Mouse (Mus musculus): Measurements from ENCODE around the gene Ppfia3.

Gene Ppfia3

GRCm38 (mm10) chr7:45370475-45371311 is 3.9 kb upstream of the Ppfia3 start, which contains the start of gene Lin7b:
Lin7b (minus strand) TSS chr7:45370583.
- Histone ChIP-seq H3K27me3 (ENCODE audit: insufficient read depth, low read length) (peaks cover 24% of the 10 kb centered on the region), H3K36me3 (ENCODE audit: insufficient read depth, low read length) (peaks cover 45% of the 10 kb centered on the region), H3K4me1 (replicated peaks; ENCODE audit: low read depth, low read length) (peaks cover 74% of the 10 kb centered on the region), H3K9me3 (ENCODE audit: low read length) (no peaks in the 10 kb centered on the region), H3K4me3 (replicated peaks; ENCODE audit: low read length) (peak within 1 kb of the TSS; percentile 81)
- TF ChIP-seq CTCF (conservative IDR thresholded peaks at IDR 0.05; ENCODE audit: low read length) = no peak
- no peak for TF ChIP-seq NANOG (IDR thresholded peaks at IDR 0.05; ENCODE audit: borderline replicate concordance, low read length)
- TF ChIP-seq POU5F1 (IDR thresholded peaks at IDR 0.05; ENCODE audit: borderline replicate concordance, low read length) = no peak

GRCm38 (mm10) chr7:45369836-45370474 is 3.1 kb upstream of the Ppfia3 start:
- H3K4me3 ChIP-seq (replicated peaks; ENCODE audit: low read length) = peak overlapping the region; percentile 81
- TF ChIP-seq CTCF (conservative IDR thresholded peaks at IDR 0.05; ENCODE audit: low read length) (no peak), NANOG (IDR thresholded peaks at IDR 0.05; ENCODE audit: borderline replicate concordance, low read length) (no peak), POU5F1 (IDR thresholded peaks at IDR 0.05; ENCODE audit: borderline replicate concordance, low read length) (no peak)
- H3K9me3 ChIP-seq (ENCODE audit: low read length) = no peaks in the 10 kb centered on the region
- peaks cover 31% of the 10 kb centered on the region for H3K27me3 ChIP-seq (ENCODE audit: insufficient read depth, low read length)
- H3K36me3 ChIP-seq (ENCODE audit: insufficient read depth, low read length) = peaks cover 38% of the 10 kb centered on the region
- peaks cover 70% of the 10 kb centered on the region for H3K4me1 ChIP-seq (replicated peaks; ENCODE audit: low read depth, low read length)

GRCm38 (mm10) chr7:45369022-45369745 is 2.4 kb upstream of the Ppfia3 start:
- peak overlapping the region; percentile 85; the same call in 1 of the 2 replicates for H3K4me3 ChIP-seq (replicated peaks; ENCODE audit: low read length)
- H3K4me1 ChIP-seq (replicated peaks; ENCODE audit: low read depth, low read length) = peaks cover 65% of the 10 kb centered on the region
- TF ChIP-seq POU5F1 (IDR thresholded peaks at IDR 0.05; ENCODE audit: borderline replicate concordance, low read length) (no peak), CTCF (conservative IDR thresholded peaks at IDR 0.05; ENCODE audit: low read length) (no peak), NANOG (IDR thresholded peaks at IDR 0.05; ENCODE audit: borderline replicate concordance, low read length) (no peak)
- no peaks in the 10 kb centered on the region for H3K9me3 ChIP-seq (ENCODE audit: low read length)
- H3K36me3 ChIP-seq (ENCODE audit: insufficient read depth, low read length) = peaks cover 31% of the 10 kb centered on the region
- peaks cover 38% of the 10 kb centered on the region for H3K27me3 ChIP-seq (ENCODE audit: insufficient read depth, low read length)

- H3K4me1 ChIP-seq (replicated peaks; ENCODE audit: low read depth, low read length) = peaks cover 59% of the 10 kb centered on the region
- no peak for TF ChIP-seq NANOG (IDR thresholded peaks at IDR 0.05; ENCODE audit: borderline replicate concordance, low read length)
- TF ChIP-seq POU5F1 (IDR thresholded peaks at IDR 0.05; ENCODE audit: borderline replicate concordance, low read length) = no peak
- TF ChIP-seq CTCF (conservative IDR thresholded peaks at IDR 0.05; ENCODE audit: low read length) = no peak
- H3K27me3 ChIP-seq (ENCODE audit: insufficient read depth, low read length) = peaks cover 41% of the 10 kb centered on the region
- H3K9me3 ChIP-seq (ENCODE audit: low read length) = no peaks in the 10 kb centered on the region
- H3K36me3 ChIP-seq (ENCODE audit: insufficient read depth, low read length) = peaks cover 21% of the 10 kb centered on the region
- H3K4me3 ChIP-seq (replicated peaks; ENCODE audit: low read length) = peak overlapping the region; percentile 85
Observed at GRCm38 (mm10) chr7:45368178-45368577, 1.4 kb upstream of the Ppfia3 start.

GRCm38 (mm10) chr7:45367020-45367880 is 431 bp upstream of the Ppfia3 start:
- peaks cover 43% of the 10 kb centered on the region for H3K27me3 ChIP-seq (ENCODE audit: insufficient read depth, low read length)
- no peaks in the 10 kb centered on the region for H3K9me3 ChIP-seq (ENCODE audit: low read length)
- peak; percentile 70 for TF ChIP-seq CTCF (conservative IDR thresholded peaks at IDR 0.05; ENCODE audit: low read length)
- TF ChIP-seq POU5F1 (IDR thresholded peaks at IDR 0.05; ENCODE audit: borderline replicate concordance, low read length) = no peak
- H3K36me3 ChIP-seq (ENCODE audit: insufficient read depth, low read length) = peaks cover 12% of the 10 kb centered on the region
- peaks cover 59% of the 10 kb centered on the region for H3K4me1 ChIP-seq (replicated peaks; ENCODE audit: low read depth, low read length)
- H3K4me3 ChIP-seq (replicated peaks; ENCODE audit: low read length) = peak overlapping the region; percentile 85

GRCm38 (mm10) chr7:45365742-45366651 is 822 bp downstream of the Ppfia3 start:
- Histone ChIP-seq H3K4me3 (replicated peaks; ENCODE audit: low read length) (peak overlapping the region; percentile 85), H3K27me3 (ENCODE audit: insufficient read depth, low read length) (peaks cover 47% of the 10 kb centered on the region), H3K4me1 (replicated peaks; ENCODE audit: low read depth, low read length) (peaks cover 57% of the 10 kb centered on the region), H3K36me3 (ENCODE audit: insufficient read depth, low read length) (peaks cover 4% of the 10 kb centered on the region; the same call in 1 of the 2 replicates), H3K9me3 (ENCODE audit: low read length) (no peaks in the 10 kb centered on the region)
- TF ChIP-seq NANOG (IDR thresholded peaks at IDR 0.05; ENCODE audit: borderline replicate concordance, low read length) = no peak
- no peak for TF ChIP-seq POU5F1 (IDR thresholded peaks at IDR 0.05; ENCODE audit: borderline replicate concordance, low read length)
- TF ChIP-seq CTCF (conservative IDR thresholded peaks at IDR 0.05; ENCODE audit: low read length) = no peak

GRCm38 (mm10) chr7:45363983-45364382 is 2.8 kb downstream of the Ppfia3 start:
- H3K9me3 ChIP-seq (ENCODE audit: low read length) = no peaks in the 10 kb centered on the region
- H3K4me3 ChIP-seq (replicated peaks; ENCODE audit: low read length) = no peak overlapping the region
- peaks cover 2% of the 10 kb centered on the region; the same call in 1 of the 2 replicates for H3K36me3 ChIP-seq (ENCODE audit: insufficient read depth, low read length)
- H3K27me3 ChIP-seq (ENCODE audit: insufficient read depth, low read length) = peaks cover 35% of the 10 kb centered on the region
- H3K4me1 ChIP-seq (replicated peaks; ENCODE audit: low read depth, low read length) = peaks cover 59% of the 10 kb centered on the region
- TF ChIP-seq CTCF (conservative IDR thresholded peaks at IDR 0.05; ENCODE audit: low read length) = no peak
- TF ChIP-seq POU5F1 (IDR thresholded peaks at IDR 0.05; ENCODE audit: borderline replicate concordance, low read length) = no peak
- TF ChIP-seq NANOG (IDR thresholded peaks at IDR 0.05; ENCODE audit: borderline replicate concordance, low read length) = no peak

Measured in E14TG2a.4 (cell line).